Mouse (Mus musculus) CD4-positive helper T cell, adult 2 months (primary cell): Measurements from ENCODE around the gene Sass6.
"Not testable (repeated sequence)": the region's sequence is repeated elsewhere in the genome, so short reads cannot be mapped to it uniquely, and the experiment has no call there.

Experiments used
- DNase-seq: peaks from one replicate; pipeline ENCODE4 v3.0.0-alpha.2; 2012; ENCODE audit warnings: low read depth, missing footprints, low spot score

Sass6 gene

GRCm38 (mm10) chr3:116594728-116595602 is at the start of gene Sass6:
TSS of gene Sass6 (plus strand) at chr3:116594982.
- peak; percentile 97 for DNase-seq

- no peak for DNase-seq
Measured at GRCm38 (mm10) chr3:116547430-116547829, 47.4 kb upstream of the Sass6 start.

- no peak for DNase-seq
Measured at GRCm38 (mm10) chr3:116551362-116551761, 43.4 kb upstream of the Sass6 start.

GRCm38 (mm10) chr3:116561315-116561714 is 33.5 kb upstream of the Sass6 start:
- DNase-seq, result not testable (repeated sequence)

- no peak for DNase-seq
Measured at GRCm38 (mm10) chr3:116562408-116563094, 32.2 kb upstream of the Sass6 start, which contains the start of gene Lrrc39. TSS of gene Lrrc39 (plus strand) at chr3:116562973.

- no peak for DNase-seq
Measured at GRCm38 (mm10) chr3:116563095-116563492, 31.7 kb upstream of the Sass6 start.

GRCm38 (mm10) chr3:116570628-116571027 is 24.2 kb upstream of the Sass6 start:
- DNase-seq, result no peak

GRCm38 (mm10) chr3:116577286-116577685 is 17.5 kb upstream of the Sass6 start:
- no peak for DNase-seq

GRCm38 (mm10) chr3:116582201-116582600 is 12.6 kb upstream of the Sass6 start:
- DNase-seq, result peak; percentile 12

GRCm38 (mm10) chr3:116594076-116594727 is 580 bp upstream of the Sass6 start:
- no peak for DNase-seq

- no peak for DNase-seq
Measured at GRCm38 (mm10) chr3:116595603-116595991, 815 bp downstream of the Sass6 start.

GRCm38 (mm10) chr3:116599705-116600104 is 4.9 kb downstream of the Sass6 start:
- DNase-seq, result no peak

GRCm38 (mm10) chr3:116601005-116601404 is 6.2 kb downstream of the Sass6 start:
- no peak for DNase-seq

GRCm38 (mm10) chr3:116601781-116602180 is 7.0 kb downstream of the Sass6 start:
- no peak for DNase-seq

GRCm38 (mm10) chr3:116604570-116604969 is 9.8 kb downstream of the Sass6 start:
- DNase-seq, result no peak

- no peak for DNase-seq
Measured at GRCm38 (mm10) chr3:116614295-116614892, 19.6 kb downstream of the Sass6 start, which contains the start of gene Trmt13. TSS of gene Trmt13 (minus strand) at chr3:116614587.

GRCm38 (mm10) chr3:116615318-116616068 is 20.7 kb downstream of the Sass6 start:
- no peak for DNase-seq

- DNase-seq, result no peak
Measured at GRCm38 (mm10) chr3:116618855-116619254, 24.1 kb downstream of the Sass6 start.

GRCm38 (mm10) chr3:116620636-116621370 is 26.0 kb downstream of the Sass6 start:
- DNase-seq, result no peak

- DNase-seq, result no peak
Measured at GRCm38 (mm10) chr3:116622641-116623040, 27.9 kb downstream of the Sass6 start.
